Mouse (Mus musculus): ENCODE measurements around the gene Gpr61.

Gene Gpr61

GRCm38 (mm10) chr3:108154656-108155055, at the start of gene Gpr61:
TSS of gene Gpr61 (minus strand) at chr3:108154882.
- no peak for DNase-seq (ENCODE audit: low read depth, low spot score)

GRCm38 (mm10) chr3:108204470-108204869, 49.8 kb upstream of the Gpr61 start:
- no peak for DNase-seq (ENCODE audit: low read depth, low spot score)

- peak; percentile 82 for DNase-seq (ENCODE audit: low read depth, low spot score)
Observed at GRCm38 (mm10) chr3:108203621-108204325, 49.1 kb upstream of the Gpr61 start.

- no peak for DNase-seq (ENCODE audit: low read depth, low spot score)
Observed at GRCm38 (mm10) chr3:108203212-108203611, 48.5 kb upstream of the Gpr61 start.

- no peak for DNase-seq (ENCODE audit: low read depth, low spot score)
Observed at GRCm38 (mm10) chr3:108202506-108202905, 47.8 kb upstream of the Gpr61 start.

- peak; percentile 99 for DNase-seq (ENCODE audit: low read depth, low spot score)
Observed at GRCm38 (mm10) chr3:108200329-108201323, 45.9 kb upstream of the Gpr61 start, which contains the start of gene Cyb561d1. TSS of gene Cyb561d1 (minus strand) at chr3:108201212.

GRCm38 (mm10) chr3:108199231-108199630, 44.5 kb upstream of the Gpr61 start:
- no peak for DNase-seq (ENCODE audit: low read depth, low spot score)

- peak; percentile 33 for DNase-seq (ENCODE audit: low read depth, low spot score)
Observed at GRCm38 (mm10) chr3:108197066-108197497, 42.4 kb upstream of the Gpr61 start.

GRCm38 (mm10) chr3:108195941-108196590, 41.4 kb upstream of the Gpr61 start:
- no peak for DNase-seq (ENCODE audit: low read depth, low spot score)

GRCm38 (mm10) chr3:108195287-108195686, 40.6 kb upstream of the Gpr61 start:
- DNase-seq (ENCODE audit: low read depth, low spot score), result no peak

- DNase-seq (ENCODE audit: low read depth, low spot score), result no peak
Observed at GRCm38 (mm10) chr3:108193686-108194085, 39.0 kb upstream of the Gpr61 start.

- no peak for DNase-seq (ENCODE audit: low read depth, low spot score)
Observed at GRCm38 (mm10) chr3:108189897-108190296, 35.2 kb upstream of the Gpr61 start.

- peak; percentile 43 for DNase-seq (ENCODE audit: low read depth, low spot score)
Observed at GRCm38 (mm10) chr3:108188716-108189490, 34.2 kb upstream of the Gpr61 start.

- peak; percentile 40 for DNase-seq (ENCODE audit: low read depth, low spot score)
Observed at GRCm38 (mm10) chr3:108187111-108187795, 32.6 kb upstream of the Gpr61 start.

GRCm38 (mm10) chr3:108186098-108187047, 31.7 kb upstream of the Gpr61 start, which contains the start of gene Amigo1:
TSS of gene Amigo1 (plus strand) at chr3:108186335.
- DNase-seq (ENCODE audit: low read depth, low spot score), result peak; percentile 67

GRCm38 (mm10) chr3:108185460-108186097, 30.9 kb upstream of the Gpr61 start:
- DNase-seq (ENCODE audit: low read depth, low spot score), result peak; percentile 50

GRCm38 (mm10) chr3:108184742-108185141, 30.1 kb upstream of the Gpr61 start:
- no peak for DNase-seq (ENCODE audit: low read depth, low spot score)

- no peak for DNase-seq (ENCODE audit: low read depth, low spot score)
Observed at GRCm38 (mm10) chr3:108180514-108180913, 25.8 kb upstream of the Gpr61 start.
